ENCODE assay signal across 17 mouse cellular contexts in the genomic region with DNA sequence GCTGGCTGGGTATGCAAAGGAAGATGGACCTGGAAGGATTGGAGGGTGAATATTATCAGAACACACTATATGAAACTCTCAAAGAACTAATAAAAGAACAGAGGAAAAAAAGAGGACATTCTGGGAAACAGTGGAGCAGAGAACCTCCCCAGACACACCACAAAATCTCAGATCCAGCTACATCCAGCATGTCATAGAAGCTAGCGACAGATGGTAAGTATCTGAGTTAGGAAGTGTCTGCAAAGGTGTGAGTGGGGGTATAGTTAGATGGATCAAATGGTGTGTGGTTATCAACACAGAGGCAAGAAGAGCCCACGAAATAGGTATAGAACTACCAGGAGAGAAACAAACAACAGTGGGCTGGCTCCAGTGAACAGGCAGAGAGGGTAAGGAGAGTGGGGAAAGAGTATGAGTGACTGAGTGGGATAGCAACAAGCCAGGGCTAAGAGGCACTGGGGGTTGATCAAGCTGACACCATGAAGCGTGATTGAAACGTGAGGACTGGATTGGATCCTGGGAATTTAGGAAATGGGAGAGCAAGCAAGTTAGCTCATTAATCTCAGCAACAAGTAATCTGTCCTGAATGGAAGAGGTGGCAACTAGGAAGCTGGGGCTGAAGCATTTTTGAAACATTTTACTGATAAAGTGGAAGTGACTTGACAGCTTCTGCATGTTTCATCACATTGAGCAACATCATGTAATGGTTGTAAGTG.
"Had no signal": no experiment of that assay in that cellular context is flagged by ENCODE, and none has a peak within 500 bp of the region (broad histone marks: within the 10 kb centered on the region; RNA-seq: fewer than 3 reads in every experiment).

No protein-coding gene starts in this region.

- H3K9ac ChIP-seq: liver, embryonic 13.5 days; liver, embryonic 15.5 days; liver, postnatal 0 days; midbrain, embryonic 13.5 days; midbrain, embryonic 15.5 days; neural tube, embryonic 12.5 days; stomach, embryonic 15.5 days had no signal

- H3K36me3 ChIP-seq: liver, embryonic 13.5 days; liver, embryonic 15.5 days; midbrain, embryonic 13.5 days; midbrain, embryonic 15.5 days; neural tube, embryonic 12.5 days; stomach, embryonic 15.5 days had no signal

- H3K4me3 ChIP-seq: liver, embryonic 13.5 days; liver, embryonic 15.5 days; megakaryocyte, embryonic 14.5 days; midbrain, embryonic 13.5 days; midbrain, embryonic 15.5 days; neural tube, embryonic 12.5 days; stomach, embryonic 15.5 days had no signal

- ATAC-seq: liver, postnatal 0 days; midbrain, embryonic 13.5 days; midbrain, embryonic 15.5 days had no signal

- H3K9me3 ChIP-seq: liver, embryonic 13.5 days; liver, embryonic 15.5 days; midbrain, embryonic 13.5 days; midbrain, embryonic 15.5 days; neural tube, embryonic 12.5 days; stomach, embryonic 15.5 days had no signal

- H3K27me3 ChIP-seq: liver, embryonic 13.5 days; liver, embryonic 15.5 days; megakaryocyte, embryonic 14.5 days; midbrain, embryonic 13.5 days; midbrain, embryonic 15.5 days; neural tube, embryonic 12.5 days; stomach, embryonic 15.5 days had no signal

- H3K4me2 ChIP-seq: liver, embryonic 11.5 days; liver, embryonic 13.5 days; liver, embryonic 15.5 days; midbrain, embryonic 11.5 days; midbrain, embryonic 13.5 days; midbrain, embryonic 15.5 days; neural tube, embryonic 12.5 days; stomach, embryonic 15.5 days had no signal

- H3K27ac ChIP-seq: liver, embryonic 13.5 days; liver, embryonic 15.5 days; macrophage; midbrain, embryonic 13.5 days; midbrain, embryonic 15.5 days; neural tube, embryonic 12.5 days; stomach, embryonic 15.5 days; stomach, postnatal 0 days had no signal

- H3K4me1 ChIP-seq: liver, embryonic 13.5 days; liver, embryonic 15.5 days; megakaryocyte, embryonic 14.5 days; midbrain, embryonic 15.5 days; neural tube, embryonic 12.5 days; stomach, embryonic 15.5 days had no signal

- DNase-seq: liver, embryonic 13.5 days; liver, postnatal 0 days; lung, postnatal 14 days; right cerebral cortex, postnatal 14 days; thymus, adult 2 months; thymus, postnatal 25 days; thymus, postnatal 4 days had no signal
